Mouse (Mus musculus) cortical plate, adult 2 months (tissue): ENCODE results near the gene Ints7. TPM values are rescaled to one million over a fixed set of nuclear protein-coding genes. Genes with fewer than 3 reads are reported as not detected.

Experiments
- H3K27ac ChIP-seq: fragments of 200-500 bp; 2 replicates; pipeline ENCODE4 v1.5.1; 2012; ENCODE audit warnings: low read length, control low read depth, inconsistent platforms; ENCODE audit not compliant: insufficient read depth
- H3K4me1 ChIP-seq: fragments of 200-500 bp; 2 replicates; pipeline ENCODE4 v1.6.1; 2011; ENCODE audit warnings: low read length; ENCODE audit not compliant: control insufficient read depth, insufficient read depth
- H3K4me3 ChIP-seq: fragments of 200-500 bp; 2 replicates; pipeline ENCODE4 v1.5.1; 2011; ENCODE audit warnings: mild to moderate bottlenecking, low read length, control low read depth; ENCODE audit not compliant: insufficient read depth
- CTCF ChIP-seq: fragments of 200-500 bp; IDR thresholded peaks from 2 replicates; pipeline ENCODE4 v1.5.1; 2011; ENCODE audit warnings: mild to moderate bottlenecking, control low read depth, low read length; ENCODE audit not compliant: insufficient read depth; ENCODE audit errors: extremely low read depth
- POLR2A ChIP-seq: fragments of 200-500 bp; IDR thresholded peaks from 2 replicates; pipeline ENCODE4 v1.6.1; 2011; ENCODE audit warnings: mild to moderate bottlenecking, low read length, control low read depth; ENCODE audit not compliant: insufficient read depth; ENCODE audit errors: extremely low read depth
- polyA plus RNA-seq: library from polyadenylated mRNA; depleted of rRNA; stranded (reverse); fragments of >200 nt; gene quantifications from 2 replicates; pipeline ENCODE4 v1.2.3, GENCODE M21; 2012

Ints7 gene
- polyA plus RNA-seq, 1 experiment = 47.3 TPM

DNA sequence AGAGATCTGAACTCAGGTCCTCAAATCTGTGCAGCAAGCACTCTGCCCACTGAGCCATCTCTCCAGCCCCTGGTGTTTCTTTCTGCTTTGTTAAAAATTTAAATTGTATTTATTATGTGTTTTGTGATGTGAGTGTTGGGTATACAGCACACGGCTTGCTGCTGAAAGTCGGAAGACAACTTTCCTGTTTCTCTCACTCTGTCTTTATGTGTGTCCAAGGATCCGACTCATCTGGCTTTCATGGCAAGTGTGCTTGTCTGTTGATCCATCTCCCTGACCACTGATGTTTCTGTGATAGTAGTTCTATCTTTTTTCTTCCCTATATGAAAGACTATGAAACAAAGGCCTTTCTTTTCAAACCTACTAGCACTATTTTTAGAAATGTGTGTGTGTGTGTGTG, 65.4 kb downstream of the Ints7 start:
- Histone ChIP-seq H3K4me1 (peaks cover 3% of the 10 kb centered on the region; the same call in 1 of the 2 replicates), H3K4me3 (no peak overlapping the region), H3K27ac (no peak overlapping the region)
- TF ChIP-seq CTCF (no peak), POLR2A (no peak)

DNA sequence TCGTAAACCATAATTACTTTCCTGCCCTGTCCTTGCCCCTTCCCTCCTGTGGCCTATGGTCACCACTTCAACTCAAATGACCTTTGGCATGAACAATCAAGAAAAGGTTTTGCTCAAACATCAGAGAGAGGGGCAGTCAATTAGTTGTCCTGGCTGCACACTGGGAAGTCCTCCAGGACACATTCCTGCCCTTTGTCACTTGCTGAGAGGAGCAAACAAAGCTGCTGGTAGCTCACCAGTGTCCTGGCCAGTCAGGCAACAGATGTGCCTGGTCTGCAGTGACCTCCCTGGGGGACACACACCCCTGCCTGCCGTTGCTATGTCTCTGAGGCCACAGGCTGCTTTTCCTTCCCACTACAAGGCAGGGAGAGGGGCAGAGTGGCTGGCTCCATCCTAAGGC, 66.0 kb downstream of the Ints7 start:
- no peak overlapping the region for H3K4me3 ChIP-seq
- TF ChIP-seq CTCF (no peak), POLR2A (no peak)
- H3K27ac ChIP-seq = no peak overlapping the region
- H3K4me1 ChIP-seq = peaks cover 3% of the 10 kb centered on the region; the same call in 1 of the 2 replicates

DNA sequence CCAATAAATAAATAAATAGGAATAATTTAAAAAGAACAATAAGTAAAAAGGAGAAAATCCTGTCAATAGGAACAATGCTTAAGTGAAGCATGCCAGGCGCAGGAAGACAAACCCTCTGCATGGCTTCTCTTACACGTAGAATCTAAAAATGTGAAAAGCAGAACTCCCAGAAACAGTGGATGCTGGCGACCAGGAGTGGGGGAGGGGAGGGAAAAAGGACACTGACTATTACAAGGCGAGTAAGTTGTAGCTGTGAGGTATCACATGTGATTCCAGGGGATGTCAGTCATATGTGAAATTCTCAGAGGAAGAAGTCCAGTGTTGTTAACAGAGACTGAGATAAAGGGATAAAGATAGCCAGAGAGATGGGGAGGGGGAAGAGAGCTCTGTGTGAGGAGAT, 67.5 kb downstream of the Ints7 start:
- Histone ChIP-seq H3K4me3 (no peak overlapping the region), H3K27ac (no peak overlapping the region), H3K4me1 (peaks cover 3% of the 10 kb centered on the region; the same call in 1 of the 2 replicates)
- no peak for TF ChIP-seq CTCF
- no peak for TF ChIP-seq POLR2A

DNA sequence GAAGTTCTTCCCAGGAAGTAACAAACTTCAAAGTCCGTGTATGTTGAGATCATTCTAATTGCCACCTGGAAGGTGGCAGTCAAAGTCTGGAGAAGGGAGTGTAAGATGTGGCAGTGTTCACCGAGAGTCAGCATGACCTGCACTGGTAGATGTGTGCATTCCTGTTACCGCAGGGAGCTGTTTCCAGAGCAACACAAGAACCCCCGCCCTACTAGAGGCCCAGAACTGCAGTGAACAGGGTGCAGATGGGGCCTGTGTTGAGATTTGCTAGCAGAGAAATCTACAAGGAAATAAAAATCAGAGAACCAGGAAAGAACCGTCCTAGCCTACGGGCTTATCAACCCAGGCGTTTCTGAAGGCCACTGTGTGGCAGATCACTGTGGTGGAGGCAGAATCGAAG, 70.5 kb downstream of the Ints7 start:
- TF ChIP-seq CTCF = no peak
- no peak for TF ChIP-seq POLR2A
- H3K4me1 ChIP-seq = no peaks in the 10 kb centered on the region
- no peak overlapping the region for H3K4me3 ChIP-seq
- no peak overlapping the region for H3K27ac ChIP-seq

DNA sequence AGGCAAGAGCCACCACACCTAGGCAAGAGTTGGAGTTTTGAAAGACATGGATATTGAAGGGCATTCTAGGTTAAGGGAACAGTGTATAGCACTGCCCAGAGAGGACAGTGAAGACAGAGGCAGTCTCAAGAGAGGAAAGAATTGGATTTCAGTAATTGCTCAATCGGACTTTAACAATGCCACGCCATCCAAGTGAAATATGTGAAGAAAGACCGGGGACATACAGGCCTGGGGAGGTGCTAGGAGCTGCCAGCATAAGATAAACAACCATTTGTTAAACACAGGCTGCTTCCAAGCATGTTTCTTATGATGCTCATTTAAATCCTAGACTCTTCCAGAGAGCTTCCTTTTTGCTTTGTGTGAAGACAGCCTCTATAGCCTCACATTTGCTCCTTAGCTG, 72.2 kb downstream of the Ints7 start:
- Histone ChIP-seq H3K4me3 (no peak overlapping the region), H3K4me1 (no peaks in the 10 kb centered on the region)
- no peak for TF ChIP-seq CTCF
- no peak for TF ChIP-seq POLR2A

DNA sequence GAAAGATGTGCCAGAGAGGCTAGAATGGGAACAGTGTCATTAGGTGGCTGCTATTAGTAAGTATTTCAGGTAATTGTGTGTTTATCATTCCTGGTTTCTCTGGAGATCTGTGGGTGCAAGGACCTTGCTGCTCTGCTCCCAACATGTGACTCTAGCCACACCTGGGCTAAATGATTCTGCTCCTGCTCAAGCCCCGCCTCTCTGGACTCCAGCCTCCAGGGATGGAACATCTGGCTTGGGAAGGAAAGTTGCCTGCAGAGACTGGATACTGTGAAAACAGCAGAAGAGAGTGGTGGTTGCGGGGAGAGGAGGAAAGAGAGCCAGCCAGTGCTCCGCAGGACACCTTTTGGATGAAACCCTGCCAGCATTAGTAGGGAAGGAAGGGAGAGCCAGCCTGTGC, 84.0 kb downstream of the Ints7 start:
- no peak for TF ChIP-seq POLR2A
- no peak for TF ChIP-seq CTCF
- no peak overlapping the region for H3K4me3 ChIP-seq
- peaks cover 2% of the 10 kb centered on the region; the same call in 1 of the 2 replicates for H3K4me1 ChIP-seq
- no peak overlapping the region for H3K27ac ChIP-seq

More for the DNA sequence above, 72.2 kb downstream of the Ints7 start:
- H3K27ac ChIP-seq = no peak overlapping the region

DNA sequence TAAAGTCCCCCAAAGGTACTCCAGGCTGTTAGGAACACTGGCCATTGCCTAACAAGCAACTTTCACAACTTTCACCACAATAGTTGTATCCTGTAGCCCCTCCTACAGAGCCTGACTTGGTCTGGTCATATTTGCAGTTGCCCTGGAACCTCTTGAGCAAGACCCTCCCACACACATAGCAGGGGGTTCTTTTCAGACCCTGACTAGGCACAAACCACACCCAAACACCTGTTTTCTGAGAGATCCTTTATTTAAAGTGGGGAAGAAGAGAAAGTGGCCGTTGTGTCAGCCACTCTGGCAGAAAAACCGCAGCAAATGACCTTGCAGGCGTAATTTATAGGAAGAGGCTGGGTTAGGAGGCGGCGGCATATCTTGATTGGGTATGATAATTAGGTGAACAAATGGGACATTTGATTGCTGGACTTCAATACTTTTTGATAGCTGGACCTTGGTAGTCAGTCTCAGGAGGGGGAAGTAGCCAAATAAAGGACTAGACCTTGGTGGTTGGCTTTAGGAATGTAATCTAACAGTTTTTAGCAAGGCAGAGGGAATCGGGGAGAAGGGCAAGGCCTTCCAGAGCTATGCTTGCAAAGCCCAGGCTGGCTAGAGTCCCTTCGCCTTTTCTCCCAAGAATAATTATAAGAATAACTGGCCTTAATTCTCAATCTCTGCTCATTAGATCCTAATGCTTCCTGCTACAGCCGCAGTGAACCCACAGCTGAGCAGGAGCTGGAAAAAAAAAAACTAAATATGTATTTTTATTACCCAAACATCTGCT, 85.8 kb downstream of the Ints7 start:
- H3K4me3 ChIP-seq = no peak overlapping the region
- H3K27ac ChIP-seq = no peak overlapping the region
- TF ChIP-seq POLR2A (no peak), CTCF (no peak)
- H3K4me1 ChIP-seq = peaks cover 2% of the 10 kb centered on the region; the same call in 1 of the 2 replicates

DNA sequence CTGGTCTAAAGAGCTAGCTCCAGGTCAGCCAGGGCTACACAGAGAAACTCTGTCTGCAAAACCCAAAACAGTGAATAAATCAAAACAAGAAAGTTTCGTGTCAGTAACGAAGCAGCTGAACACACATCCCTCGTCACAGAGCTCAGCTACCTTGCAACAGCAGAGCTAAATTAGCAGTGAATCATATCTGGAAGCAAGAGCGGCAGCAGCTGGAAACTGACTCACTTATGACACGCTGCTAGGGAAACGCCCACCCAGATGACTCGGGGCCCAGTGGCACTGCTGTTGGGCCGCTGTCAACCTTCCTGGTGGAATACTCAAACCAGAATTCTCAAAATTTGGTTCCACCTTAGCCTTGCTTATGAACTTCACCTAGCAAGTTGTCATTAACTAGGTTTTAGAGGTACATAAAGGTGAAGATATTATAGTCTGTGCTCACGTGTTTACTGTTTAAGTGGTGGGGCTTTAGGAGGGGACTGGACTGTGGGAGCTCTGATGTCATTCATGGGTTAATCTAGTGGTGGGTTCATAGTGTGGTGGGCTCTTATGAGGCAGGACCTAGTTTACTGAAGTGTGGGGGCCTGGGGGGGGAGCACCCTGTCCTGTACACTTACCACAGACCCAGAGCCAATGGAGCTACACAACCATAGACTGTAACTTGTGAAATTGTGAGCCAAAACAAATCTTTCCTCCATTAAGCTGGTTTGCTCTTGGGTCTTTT, 86.9 kb downstream of the Ints7 start:
- TF ChIP-seq POLR2A = no peak
- no peak for TF ChIP-seq CTCF
- Histone ChIP-seq H3K4me3 (no peak overlapping the region), H3K27ac (no peak overlapping the region)

DNA sequence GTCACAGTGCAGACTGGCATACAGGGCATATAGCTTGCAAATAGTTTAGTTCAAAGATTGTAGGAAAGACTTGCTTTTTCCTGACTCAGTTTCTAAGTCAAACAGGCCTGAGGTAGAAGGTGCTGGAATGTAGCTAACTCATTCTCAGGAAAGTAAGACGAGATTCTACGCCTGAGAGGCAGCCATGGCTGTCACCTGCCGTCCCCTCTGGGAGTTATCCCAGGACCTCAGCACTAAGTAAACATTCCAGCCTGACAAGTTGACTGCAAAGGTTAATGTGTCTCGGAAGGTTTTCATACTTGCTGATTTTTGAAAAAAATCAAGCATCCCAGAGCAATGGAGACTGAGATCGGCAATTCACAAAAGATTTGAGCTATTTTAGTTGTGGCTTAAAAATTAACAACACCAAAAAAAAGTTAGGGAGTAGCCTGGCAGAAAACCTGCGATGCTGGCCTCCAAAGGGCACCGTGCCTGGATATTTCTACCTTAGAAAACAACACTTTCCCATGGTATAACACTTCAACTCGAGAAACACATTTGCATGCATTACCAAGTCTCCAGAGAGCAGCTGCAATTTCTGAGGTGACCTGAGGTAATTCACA, 87.6 kb downstream of the Ints7 start:
- TF ChIP-seq POLR2A (no peak), CTCF (no peak)
- Histone ChIP-seq H3K27ac (no peak overlapping the region), H3K4me3 (no peak overlapping the region), H3K4me1 (peaks cover 2% of the 10 kb centered on the region; the same call in 1 of the 2 replicates)

More for the DNA sequence above, 86.9 kb downstream of the Ints7 start:
- H3K4me1 ChIP-seq = peaks cover 2% of the 10 kb centered on the region; the same call in 1 of the 2 replicates
